ENCODE assay signal across 22 mouse cellular contexts in genomic region chr2:136582762-136583161, GRCm38 (mm10).
A peak's percentile ranks its signal among the peaks of the same experiment; 100 is the strongest.
DNase-seq lines count a peak whose midpoint lies in the region; ATAC-seq and TF ChIP-seq lines count a peak whose summit lies in the region.
"Had no signal": no experiment of that assay in that cellular context is flagged by ENCODE, and none has a peak within 500 bp of the region (broad histone marks: within the 10 kb centered on the region; RNA-seq: fewer than 3 reads in every experiment).

No protein-coding gene starts in this region.

- WGBS in hindbrain, postnatal 0 days: 40% methylated on average over 2 of the region's 2 CpGs
- WGBS in hindbrain, embryonic 10.5 days: 66% methylated on average over 2 of the region's 2 CpGs
- WGBS in embryonic facial prominence, embryonic 14.5 days: 52% methylated on average over 2 of the region's 2 CpGs
- WGBS in heart, embryonic 12.5 days: 57% methylated on average over 2 of the region's 2 CpGs

- no peaks in the 10 kb centered on the region for H3K9me3 ChIP-seq in hindbrain, postnatal 0 days (ENCODE audit: low read length)
- no peaks in the 10 kb centered on the region for H3K9me3 ChIP-seq in hindbrain, embryonic 10.5 days
- H3K9me3 ChIP-seq in embryonic facial prominence, embryonic 14.5 days (ENCODE audit: control insufficient read depth, low read length): no peaks in the 10 kb centered on the region
- no peaks in the 10 kb centered on the region for H3K9me3 ChIP-seq in heart, embryonic 12.5 days (replicated peaks)
- H3K9me3 ChIP-seq: hindbrain, embryonic 12.5 days; intestine, embryonic 15.5 days; kidney, embryonic 15.5 days; neural tube, embryonic 13.5 days had no signal

- no peaks in the 10 kb centered on the region for H3K4me1 ChIP-seq in hindbrain, postnatal 0 days (ENCODE audit: insufficient read depth, low read length)
- no peaks in the 10 kb centered on the region for H3K4me1 ChIP-seq in hindbrain, embryonic 10.5 days (replicated peaks)
- no peaks in the 10 kb centered on the region for H3K4me1 ChIP-seq in embryonic facial prominence, embryonic 14.5 days (ENCODE audit: control insufficient read depth, insufficient read depth, low read length)
- no peaks in the 10 kb centered on the region for H3K4me1 ChIP-seq in heart, embryonic 12.5 days (replicated peaks)
- H3K4me1 ChIP-seq: hindbrain, embryonic 12.5 days; intestine, embryonic 15.5 days; kidney, embryonic 15.5 days; neural tube, embryonic 13.5 days had no signal

- DNase-seq in hindbrain, postnatal 0 days (ENCODE audit: low spot score): peak; percentile 40
- no peak for DNase-seq in hindbrain, embryonic 10.5 days (ENCODE audit: low spot score)
- DNase-seq in Muller cell, postnatal 12 days (ENCODE audit: inconsistent ontology term): peak; percentile 75
- peak; percentile 66 for DNase-seq in embryonic facial prominence, embryonic 14.5 days (ENCODE audit: low spot score)
- DNase-seq in lung, postnatal 10 days: peak; percentile 14
- no peak for DNase-seq in cerebellum, adult 18-20 months
- DNase-seq in adrenal gland, postnatal 36 days: no peak
- DNase-seq: adrenal gland, postnatal 10 days; cerebellum, adult 11-12 months; cerebellum, postnatal 25 days; kidney, postnatal 4 days; layer of hippocampus, adult 9-11 months; spleen, adult 18-20 months; thymus, postnatal 25 days had no signal

- no peak overlapping the region for H3K4me3 ChIP-seq in hindbrain, postnatal 0 days (ENCODE audit: low read length)
- H3K4me3 ChIP-seq in hindbrain, embryonic 10.5 days: no peak overlapping the region
- no peak overlapping the region for H3K4me3 ChIP-seq in embryonic facial prominence, embryonic 14.5 days (ENCODE audit: low read depth, low read length)
- H3K4me3 ChIP-seq in heart, embryonic 12.5 days: no peak overlapping the region
- H3K4me3 ChIP-seq: hindbrain, embryonic 12.5 days; intestine, embryonic 15.5 days; kidney, embryonic 15.5 days; left cerebral cortex, adult 2 months; neural tube, embryonic 13.5 days had no signal

- ATAC-seq in hindbrain, postnatal 0 days: no peak
- no peak for ATAC-seq in embryonic facial prominence, embryonic 14.5 days (ENCODE audit: low read depth)
- no peak for ATAC-seq in heart, embryonic 12.5 days (ENCODE audit: insufficient number of reproducible peaks, low FRiP score)
- ATAC-seq: intestine, embryonic 15.5 days; Patski had no signal

- no peak overlapping the region for H3K9ac ChIP-seq in hindbrain, postnatal 0 days (replicated peaks; ENCODE audit: low read length)
- H3K9ac ChIP-seq in embryonic facial prominence, embryonic 14.5 days (ENCODE audit: low read depth, low read length): no peak overlapping the region
- H3K9ac ChIP-seq in heart, embryonic 12.5 days: no peak overlapping the region
- H3K9ac ChIP-seq: hindbrain, embryonic 12.5 days; intestine, embryonic 15.5 days; kidney, embryonic 15.5 days; neural tube, embryonic 13.5 days had no signal

- no peak overlapping the region for H3K27ac ChIP-seq in hindbrain, postnatal 0 days
- H3K27ac ChIP-seq in hindbrain, embryonic 10.5 days: no peak overlapping the region
- H3K27ac ChIP-seq in embryonic facial prominence, embryonic 14.5 days (replicated peaks; ENCODE audit: low read depth, low read length): no peak overlapping the region
- H3K27ac ChIP-seq in heart, embryonic 12.5 days (ENCODE audit: poor library complexity, severe bottlenecking): no peak overlapping the region
- H3K27ac ChIP-seq: hindbrain, embryonic 12.5 days; intestine, embryonic 15.5 days; kidney, embryonic 15.5 days; left cerebral cortex, adult 2 months; neural tube, embryonic 13.5 days had no signal

- H3K36me3 ChIP-seq in hindbrain, postnatal 0 days (ENCODE audit: insufficient read depth, low read length): no peaks in the 10 kb centered on the region
- H3K36me3 ChIP-seq in hindbrain, embryonic 10.5 days: no peaks in the 10 kb centered on the region
- H3K36me3 ChIP-seq in embryonic facial prominence, embryonic 14.5 days (ENCODE audit: control insufficient read depth, insufficient read depth, low read length): no peaks in the 10 kb centered on the region
- H3K36me3 ChIP-seq in heart, embryonic 12.5 days: no peaks in the 10 kb centered on the region
- H3K36me3 ChIP-seq: hindbrain, embryonic 12.5 days; intestine, embryonic 15.5 days; kidney, embryonic 15.5 days; neural tube, embryonic 13.5 days had no signal

- no peaks in the 10 kb centered on the region for H3K27me3 ChIP-seq in hindbrain, postnatal 0 days (ENCODE audit: insufficient read depth, low read length)
- no peaks in the 10 kb centered on the region for H3K27me3 ChIP-seq in hindbrain, embryonic 10.5 days (ENCODE audit: insufficient read depth, poor library complexity, severe bottlenecking)
- no peaks in the 10 kb centered on the region for H3K27me3 ChIP-seq in embryonic facial prominence, embryonic 14.5 days (replicated peaks; ENCODE audit: control insufficient read depth, insufficient read depth, low read length)
- no peaks in the 10 kb centered on the region for H3K27me3 ChIP-seq in heart, embryonic 12.5 days (replicated peaks)
- H3K27me3 ChIP-seq: hindbrain, embryonic 12.5 days; intestine, embryonic 15.5 days; kidney, embryonic 15.5 days; neural tube, embryonic 13.5 days had no signal

- H3K4me2 ChIP-seq in hindbrain, postnatal 0 days (ENCODE audit: low read depth, low read length): no peak overlapping the region
- no peak overlapping the region for H3K4me2 ChIP-seq in embryonic facial prominence, embryonic 14.5 days (ENCODE audit: low read depth, low read length)
- no peak overlapping the region for H3K4me2 ChIP-seq in heart, embryonic 12.5 days
- H3K4me2 ChIP-seq: hindbrain, embryonic 12.5 days; intestine, embryonic 15.5 days; kidney, embryonic 15.5 days; liver, embryonic 11.5 days; neural tube, embryonic 13.5 days had no signal

- TF ChIP-seq CTCF in hindbrain, postnatal 0 days (IDR thresholded peaks at IDR 0.05; ENCODE audit: low read depth): no peak

Comparison
In these comparisons a context has a peak if more than half of its experiments do, and no peak if none do; other contexts are left out.
1. DNase-seq: peak in hindbrain, postnatal 0 days (single experiment), Muller cell, postnatal 12 days (single experiment), embryonic facial prominence, embryonic 14.5 days (single experiment) and lung, postnatal 10 days (single experiment); none in hindbrain, embryonic 10.5 days (single experiment), cerebellum, adult 18-20 months (0 of 2) and adrenal gland, postnatal 36 days (0 of 2).